Mouse (Mus musculus) midbrain, postnatal 0 days (tissue): ENCODE measurements around the gene Daam1. TPM values are rescaled to one million over a fixed set of nuclear protein-coding genes. Genes with fewer than 3 reads are reported as not detected.

Experiments used
- ATAC-seq: fragments of 200-750 bp; cut with Nextera tagmentation; 2 replicates; pipeline ENCODE4 v1.8.0; 2017; ENCODE audit warnings: moderate number of reproducible peaks, mild to moderate bottlenecking, moderate TSS enrichment, moderate library complexity; ENCODE audit not compliant: low FRiP score
- DNase-seq: peaks from one replicate; pipeline ENCODE4 v3.0.0-alpha.2; 2015; ENCODE audit warnings: low spot score
- H3K27ac ChIP-seq: fragments of 300-500 bp; sonication (generic); 2 replicates; pipeline ENCODE4 v1.5.1; 2014; ENCODE audit warnings: low read depth, mild to moderate bottlenecking, low read length, mixed read lengths
- H3K27me3 ChIP-seq: fragments of 300-500 bp; sonication (generic); 2 replicates; pipeline ENCODE4 v1.6.1; 2014; ENCODE audit warnings: low read length, control low read depth, mixed read lengths; ENCODE audit not compliant: insufficient read depth
- H3K36me3 ChIP-seq: fragments of 300-500 bp; sonication (generic); 2 replicates; pipeline ENCODE4 v1.6.1; 2014; ENCODE audit warnings: low read length, control low read depth, mixed read lengths; ENCODE audit not compliant: insufficient read depth
- H3K4me1 ChIP-seq: fragments of 300-500 bp; sonication (generic); 2 replicates; pipeline ENCODE4 v1.6.1; 2014; ENCODE audit warnings: mild to moderate bottlenecking, control low read depth, antibody characterized with exemption, low read length, mixed read lengths; ENCODE audit not compliant: insufficient read depth
- H3K4me2 ChIP-seq: fragments of 300-500 bp; sonication (generic); 2 replicates; pipeline ENCODE4 v1.6.1; 2014; ENCODE audit warnings: low read depth, mild to moderate bottlenecking, low read length, mixed read lengths; ENCODE audit not compliant: poor library complexity, severe bottlenecking
- H3K4me3 ChIP-seq: fragments of 300-500 bp; sonication (generic); 2 replicates; pipeline ENCODE4 v1.5.1; 2014; ENCODE audit warnings: low read depth, mild to moderate bottlenecking, low read length, moderate library complexity
- H3K9ac ChIP-seq: fragments of 300-500 bp; sonication (generic); replicated peaks from 2 replicates; pipeline ENCODE4 v1.6.1; 2014; ENCODE audit warnings: mild to moderate bottlenecking, low read length, moderate library complexity, mixed read lengths; ENCODE audit not compliant: poor library complexity, severe bottlenecking
- H3K9me3 ChIP-seq: fragments of 300-500 bp; sonication (generic); 2 replicates; pipeline ENCODE4 v1.6.1; 2016; ENCODE audit warnings: low read length, control low read depth
- CTCF ChIP-seq: IDR thresholded peaks from 2 replicates; pipeline ENCODE4 v1.5.1; 2016; ENCODE audit warnings: antibody characterized with exemption, mild to moderate bottlenecking
- WGBS: fragments of 180-500 bp; shearing (Covaris S2); extraction: QIAGEN DNeasy Blood & Tissue Kit; methylation state at CpG from one replicate; pipeline ENCODE4 v1.1.7; 2014; 5-methylcytosine and 5-hydroxymethylcytosine counted together
- polyA plus RNA-seq: library from polyadenylated mRNA; unstranded; fragments of >200 nt; fragmentation: Nextera tagmentation; extraction: Ambion mirVana; gene quantifications from 2 replicates; pipeline ENCODE4 v1.2.1, GENCODE M21; 2015
- total RNA-seq: library from RNA; depleted of rRNA; stranded (reverse); fragments of >200 nt; gene quantifications from 2 replicates; pipeline ENCODE4 v1.2.3, GENCODE M21; 2014

Daam1 gene
- total and polyA plus RNA-seq, 2 experiments from 2014 or later: 27.3 to 86.0 TPM

GRCm38 (mm10) chr12:71898666-71899520 lies 68.0 kb downstream of the Daam1 start:
- Histone ChIP-seq H3K27me3 (no peaks in the 10 kb centered on the region), H3K4me3 (no peak overlapping the region), H3K9me3 (no peaks in the 10 kb centered on the region), H3K36me3 (peaks cover 20% of the 10 kb centered on the region; the same call in 1 of the 2 replicates), H3K4me2 (no peak overlapping the region), H3K9ac (no peak overlapping the region), H3K4me1 (no peaks in the 10 kb centered on the region), H3K27ac (no peak overlapping the region)
- 67% methylated on average over 7 of the region's 7 CpGs for WGBS
- DNase-seq (no peak), ATAC-seq (no peak)
- TF ChIP-seq CTCF: no peak

- Histone ChIP-seq H3K4me1 (no peaks in the 10 kb centered on the region; the same call in 1 of the 2 replicates), H3K27ac (no peak overlapping the region)
- ATAC-seq: no peak
These were observed 68.7 kb downstream of the Daam1 start for GRCm38 (mm10) chr12:71899566-71899965.

GRCm38 (mm10) chr12:71901211-71901610 lies 70.3 kb downstream of the Daam1 start:
- ATAC-seq: no peak
- Histone ChIP-seq H3K9me3 (no peaks in the 10 kb centered on the region), H3K27me3 (no peaks in the 10 kb centered on the region), H3K4me3 (no peak overlapping the region), H3K27ac (no peak overlapping the region), H3K9ac (no peak overlapping the region), H3K4me2 (no peak overlapping the region), H3K36me3 (peaks cover 20% of the 10 kb centered on the region; the same call in 1 of the 2 replicates), H3K4me1 (no peaks in the 10 kb centered on the region; the same call in 1 of the 2 replicates)
- 69% methylated on average over 7 of the region's 7 CpGs for WGBS
- no peak for TF ChIP-seq CTCF
- DNase-seq: no peak

More at GRCm38 (mm10) chr12:71899566-71899965, 68.7 kb downstream of the Daam1 start:
- WGBS: 85% methylated on average over 4 of the region's 4 CpGs
- no peak overlapping the region for H3K4me3 ChIP-seq
- no peaks in the 10 kb centered on the region for H3K9me3 ChIP-seq
- peaks cover 20% of the 10 kb centered on the region; the same call in 1 of the 2 replicates for H3K36me3 ChIP-seq
- no peak for TF ChIP-seq CTCF
- no peak overlapping the region for H3K4me2 ChIP-seq
- no peak overlapping the region for H3K9ac ChIP-seq
- DNase-seq: no peak
- no peaks in the 10 kb centered on the region for H3K27me3 ChIP-seq

GRCm38 (mm10) chr12:71901859-71902258 lies 71.0 kb downstream of the Daam1 start:
- no peak for TF ChIP-seq CTCF
- H3K36me3 ChIP-seq: peaks cover 18% of the 10 kb centered on the region; the same call in 1 of the 2 replicates
- 94% methylated on average over 6 of the region's 6 CpGs for WGBS
- no peak overlapping the region for H3K4me2 ChIP-seq
- DNase-seq (no peak), ATAC-seq (no peak)
- no peak overlapping the region for H3K9ac ChIP-seq
- peaks cover under 1% of the 10 kb centered on the region; the same call in 1 of the 2 replicates for H3K4me1 ChIP-seq
- H3K9me3 ChIP-seq: no peaks in the 10 kb centered on the region
- H3K27ac ChIP-seq: no peak overlapping the region
- no peaks in the 10 kb centered on the region for H3K27me3 ChIP-seq
- H3K4me3 ChIP-seq: no peak overlapping the region

- no peak overlapping the region for H3K9ac ChIP-seq
- 100% methylated on average over 1 of the region's 1 CpGs for WGBS
- H3K27ac ChIP-seq: no peak overlapping the region
- H3K9me3 ChIP-seq: no peaks in the 10 kb centered on the region
- no peak for DNase-seq
- H3K36me3 ChIP-seq: peaks cover 15% of the 10 kb centered on the region; the same call in 1 of the 2 replicates
- no peaks in the 10 kb centered on the region for H3K27me3 ChIP-seq
- ATAC-seq: no peak
- no peak for TF ChIP-seq CTCF
- H3K4me3 ChIP-seq: no peak overlapping the region
- peaks cover 5% of the 10 kb centered on the region; the same call in 1 of the 2 replicates for H3K4me1 ChIP-seq
- no peak overlapping the region for H3K4me2 ChIP-seq
These were observed 71.4 kb downstream of the Daam1 start for GRCm38 (mm10) chr12:71902317-71902716.

- Histone ChIP-seq H3K36me3 (peaks cover 7% of the 10 kb centered on the region; the same call in 1 of the 2 replicates), H3K9ac (no peak overlapping the region), H3K4me3 (no peak overlapping the region), H3K9me3 (no peaks in the 10 kb centered on the region), H3K27me3 (no peaks in the 10 kb centered on the region), H3K4me1 (peaks cover 5% of the 10 kb centered on the region; the same call in 1 of the 2 replicates), H3K4me2 (no peak overlapping the region), H3K27ac (no peak overlapping the region)
- DNase-seq (no peak), ATAC-seq (no peak)
- TF ChIP-seq CTCF: no peak
- 98% methylated on average over 4 of the region's 4 CpGs for WGBS
These were observed 72.3 kb downstream of the Daam1 start for GRCm38 (mm10) chr12:71903218-71903617.
